Mouse (Mus musculus): Measurements from ENCODE around the gene Plch2. TPM values are rescaled to one million over a fixed set of nuclear protein-coding genes. Genes with fewer than 3 reads are reported as not detected.

The Plch2 gene
- polyA plus RNA-seq, 1 experiment from 2014 or later, result 0.24 TPM

DNA sequence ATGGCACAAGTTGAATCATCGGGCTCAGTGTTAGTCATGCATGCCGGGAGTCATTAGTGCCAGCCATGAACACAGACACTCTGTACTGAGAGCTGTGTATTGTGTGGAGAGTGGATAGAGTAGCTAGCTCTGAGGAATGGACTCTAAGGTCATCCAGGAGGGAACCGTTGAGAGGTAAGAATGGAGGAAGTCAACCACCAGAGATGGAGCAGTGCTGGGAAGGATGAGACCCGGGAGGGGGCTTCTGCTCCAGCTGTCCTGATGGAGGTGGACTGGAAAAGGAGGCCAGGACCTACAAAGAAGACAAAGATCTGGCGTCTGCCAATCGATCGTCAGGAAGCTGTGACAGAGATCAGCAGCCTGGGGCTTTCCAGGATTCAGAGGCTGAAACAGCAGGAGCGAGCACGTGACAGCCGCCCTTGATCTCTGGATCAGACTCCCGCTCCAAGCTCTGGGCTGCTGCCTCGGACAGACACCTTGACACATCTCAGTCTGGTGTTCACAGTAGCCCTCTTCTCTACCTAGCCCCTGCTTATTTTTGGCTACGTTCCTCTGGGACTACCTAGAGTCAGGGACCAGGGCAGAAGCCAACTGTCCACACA is 123.2 kb downstream of the Plch2 start:
- no peak overlapping the region for H3K9ac ChIP-seq
- H3K36me3 ChIP-seq, result no peaks in the 10 kb centered on the region
- H3K27me3 ChIP-seq (replicated peaks), result peaks cover 34% of the 10 kb centered on the region
- H3K4me2 ChIP-seq, result no peak overlapping the region
- ATAC-seq, result no peak
- no peak overlapping the region for H3K27ac ChIP-seq
- H3K9me3 ChIP-seq (replicated peaks), result no peaks in the 10 kb centered on the region
- peaks cover 32% of the 10 kb centered on the region for H3K4me1 ChIP-seq
- no peak overlapping the region for H3K4me3 ChIP-seq
- 63% methylated on average over 13 of the region's 13 CpGs for WGBS (ENCODE audit: insufficient replicate concordance)

Other genes starting within 250 kb of the Plch2 start
- not detected in 2 replicates for gene Ttc34, start 219.3 kb downstream of the Plch2 start, polyA plus RNA-seq (2016; fragmentation: Nextera tagmentation; extraction: Ambion mirVana)
- 1.7 and 2.5 TPM in 2 replicates for gene Mmel1, start 187.2 kb downstream of the Plch2 start, polyA plus RNA-seq (2016; fragmentation: Nextera tagmentation; extraction: Ambion mirVana)
- gene Fam213b, start 157.6 kb downstream of the Plch2 start, polyA plus RNA-seq (2016; fragmentation: Nextera tagmentation; extraction: Ambion mirVana), result 10.2 and 11.3 TPM in 2 replicates
- 62.9 and 65.0 TPM in 2 replicates for gene Tnfrsf14, start 128.2 kb downstream of the Plch2 start, polyA plus RNA-seq (2016; fragmentation: Nextera tagmentation; extraction: Ambion mirVana)
- gene Hes5, start 95.9 kb downstream of the Plch2 start, polyA plus RNA-seq (2016; fragmentation: Nextera tagmentation; extraction: Ambion mirVana), result 0.12 TPM in 1 of 2 replicates, not detected in the other
- 33.4 and 34.0 TPM in 2 replicates for gene Pank4, start 92.7 kb downstream of the Plch2 start, polyA plus RNA-seq (2016; fragmentation: Nextera tagmentation; extraction: Ambion mirVana)
- gene Pex10, start 10.2 kb upstream of the Plch2 start, polyA plus RNA-seq (2016; fragmentation: Nextera tagmentation; extraction: Ambion mirVana), result 10.3 TPM in 2 replicates
- 107 and 109 TPM in 2 replicates for gene Rer1, start 29.6 kb upstream of the Plch2 start, polyA plus RNA-seq (2016; fragmentation: Nextera tagmentation; extraction: Ambion mirVana)
- gene Morn1, start 29.8 kb upstream of the Plch2 start, polyA plus RNA-seq (2016; fragmentation: Nextera tagmentation; extraction: Ambion mirVana), result 2.0 and 2.1 TPM in 2 replicates
- 3.5 and 3.8 TPM in 2 replicates for gene Ski, start 165.8 kb upstream of the Plch2 start, polyA plus RNA-seq (2016; fragmentation: Nextera tagmentation; extraction: Ambion mirVana)
- gene Faap20, start 193.0 kb upstream of the Plch2 start, polyA plus RNA-seq (2016; fragmentation: Nextera tagmentation; extraction: Ambion mirVana), result 25.8 and 31.2 TPM in 2 replicates

All from liver, embryonic 12.5 days (tissue).